Mouse (Mus musculus) kidney, postnatal 0 days (tissue): ENCODE data around the gene Col4a1. TPM values are rescaled to one million over a fixed set of nuclear protein-coding genes. Genes with fewer than 3 reads are reported as not detected.

Source experiments
- ATAC-seq: fragments of 200-750 bp; cut with Nextera tagmentation; replicated peaks from 2 replicates; pipeline ENCODE4 v1.8.0; 2017; ENCODE audit warnings: low read depth, moderate number of reproducible peaks, moderate TSS enrichment, moderate library complexity; ENCODE audit not compliant: low FRiP score
- DNase-seq: peaks from one replicate; pipeline ENCODE4 v3.0.0-alpha.2; 2016; ENCODE audit warnings: low spot score
- H3K27ac ChIP-seq: fragments of 300-500 bp; sonication (generic); 2 replicates; pipeline ENCODE4 v1.5.1; 2014; ENCODE audit warnings: mild to moderate bottlenecking
- H3K27me3 ChIP-seq: fragments of 300-500 bp; sonication (generic); 2 replicates; pipeline ENCODE4 v1.6.1; 2014; ENCODE audit warnings: low read length, mixed read lengths; ENCODE audit not compliant: insufficient read depth
- H3K36me3 ChIP-seq: fragments of 300-500 bp; sonication (generic); 2 replicates; pipeline ENCODE4 v1.6.1; 2014; ENCODE audit warnings: low read length, mixed read lengths; ENCODE audit not compliant: insufficient read depth
- H3K4me1 ChIP-seq: fragments of 300-500 bp; sonication (generic); replicated peaks from 2 replicates; pipeline ENCODE4 v1.6.1; 2014; ENCODE audit warnings: antibody characterized with exemption, low read length, mixed read lengths; ENCODE audit not compliant: insufficient read depth
- H3K4me2 ChIP-seq: fragments of 300-500 bp; sonication (generic); 2 replicates; pipeline ENCODE4 v1.6.1; 2014; ENCODE audit warnings: mild to moderate bottlenecking, low read length, moderate library complexity, mixed read lengths
- H3K4me3 ChIP-seq: fragments of 300-500 bp; sonication (generic); replicated peaks from 2 replicates; pipeline ENCODE4 v1.5.1; 2014; ENCODE audit warnings: low read depth, low read length
- H3K9ac ChIP-seq: fragments of 300-500 bp; sonication (generic); 2 replicates; pipeline ENCODE4 v1.6.1; 2014; ENCODE audit warnings: low read depth, low read length
- H3K9me3 ChIP-seq: fragments of 300-500 bp; sonication (generic); replicated peaks from 2 replicates; pipeline ENCODE4 v1.6.1; 2016; ENCODE audit warnings: low read length, inconsistent platforms, mixed read lengths
- CTCF ChIP-seq: IDR thresholded peaks from 2 replicates; pipeline ENCODE4 v1.5.1; 2016; ENCODE audit warnings: antibody characterized with exemption, low read depth, mild to moderate bottlenecking, moderate library complexity
- WGBS: fragments of 180-500 bp; shearing (Covaris S2); extraction: QIAGEN DNeasy Blood & Tissue Kit; methylation state at CpG from one replicate; pipeline ENCODE4 v1.1.7; 2014; 5-methylcytosine and 5-hydroxymethylcytosine counted together
- polyA plus RNA-seq: library from polyadenylated mRNA; unstranded; fragments of >200 nt; fragmentation: Nextera tagmentation; extraction: Ambion mirVana; gene quantifications from 2 replicates; pipeline ENCODE4 v1.2.1, GENCODE M21; 2015

Col4a1 gene
- 305 and 310 TPM in 2 replicates for polyA plus RNA-seq

DNA sequence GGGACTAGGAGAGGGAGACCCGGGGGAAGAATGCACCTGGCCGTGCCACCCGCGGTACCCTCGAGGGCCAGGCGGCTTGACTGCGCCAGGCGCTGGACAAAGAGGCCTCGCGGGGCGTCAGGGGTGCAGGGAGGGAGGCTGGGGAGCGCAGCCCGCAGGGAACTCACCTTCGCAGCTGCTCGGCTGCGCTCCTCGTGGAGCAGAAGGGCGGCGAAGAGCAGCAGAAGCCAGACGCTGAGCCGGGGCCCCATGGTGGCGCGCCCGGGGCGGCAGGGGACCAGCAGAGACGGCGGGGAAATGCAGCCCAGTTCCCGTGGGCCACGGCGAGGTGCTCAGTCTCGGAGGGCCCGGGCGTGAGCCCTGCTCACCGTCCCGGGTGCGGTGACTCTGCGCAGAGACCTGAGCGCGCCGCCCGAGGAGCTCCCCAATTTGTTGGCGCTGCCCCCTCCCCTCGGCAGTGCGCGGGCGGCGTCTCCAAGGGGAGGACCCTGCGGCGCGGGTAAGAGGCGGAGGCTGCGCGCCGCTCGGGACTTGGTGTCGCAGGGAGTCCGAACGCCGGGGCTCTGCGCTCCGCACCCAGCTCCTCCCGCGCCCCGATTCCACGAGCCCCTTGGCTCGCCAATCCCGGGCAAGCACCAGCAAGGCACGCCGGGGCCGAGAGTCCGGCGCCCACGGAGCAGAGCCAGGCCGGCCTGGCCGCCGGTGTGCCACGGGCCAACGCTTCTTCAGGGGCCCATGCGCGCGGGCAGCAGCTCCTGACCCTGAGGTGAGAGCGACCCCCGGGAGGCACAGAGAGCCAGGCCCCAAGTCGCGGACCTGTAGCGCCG lies at the start of gene Col4a1, which contains the start of gene Col4a2:
Col4a1 (minus strand) TSS at position 478 of the 827 bp plus-strand sequence.
Col4a2 (plus strand) TSS at position 457 of the 827 bp plus-strand sequence.
- peak within 1 kb of the TSS; percentile 76 for H3K4me2 ChIP-seq
- DNase-seq (peak; percentile 91), ATAC-seq (peak; percentile 48)
- peak within 1 kb of the TSS; percentile 94 for H3K4me3 ChIP-seq
- H3K27ac ChIP-seq: peak within 1 kb of the TSS; percentile 96
- TF ChIP-seq CTCF: no peak
- H3K9me3 ChIP-seq: no peaks in the 10 kb centered on the region
- peaks cover 10% of the 10 kb centered on the region; the same call in 1 of the 2 replicates for H3K36me3 ChIP-seq
- no peaks in the 10 kb centered on the region for H3K27me3 ChIP-seq
- H3K4me1 ChIP-seq: peaks cover 65% of the 10 kb centered on the region
- H3K9ac ChIP-seq: peak within 1 kb of the TSS; percentile 96
- under 1% methylated on average over 76 of the region's 87 CpGs for WGBS

DNA sequence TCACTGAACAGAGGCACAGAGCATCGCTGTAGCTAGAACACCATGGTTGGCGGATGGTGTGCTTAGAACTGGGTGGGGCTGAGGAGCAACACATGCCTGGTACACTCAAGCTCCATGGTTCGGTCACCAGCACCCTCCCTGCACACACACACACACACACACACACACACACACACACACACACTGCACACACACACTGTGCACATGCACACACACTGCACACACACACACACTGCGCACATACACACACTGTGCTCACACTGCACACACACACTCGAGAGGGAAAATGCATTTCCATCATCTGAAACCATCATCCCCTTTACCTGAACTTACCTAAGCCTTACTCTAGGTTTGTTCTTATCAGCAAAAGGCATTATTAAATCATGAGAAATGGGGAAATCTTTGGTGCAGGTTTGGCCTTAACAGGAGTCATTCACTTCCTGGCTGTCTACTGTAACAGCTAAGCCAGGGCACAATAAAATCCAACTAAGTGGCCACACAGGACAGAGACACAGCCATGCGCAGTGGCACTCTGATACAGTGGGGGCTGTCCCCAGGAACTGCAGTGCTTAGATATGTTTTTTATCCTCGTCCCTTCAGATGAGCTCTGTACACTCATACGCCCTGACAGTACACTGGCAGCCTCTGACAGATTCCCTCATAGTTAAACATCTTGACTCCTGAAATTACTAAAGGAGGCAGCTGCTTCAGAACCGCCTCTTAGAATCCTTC lies 49.1 kb upstream of the Col4a1 start:
- no peak overlapping the region for H3K9ac ChIP-seq
- ATAC-seq (peak; percentile 26; the same call in 1 of the 2 replicates), DNase-seq (no peak)
- WGBS: 59% methylated on average over 9 of the region's 9 CpGs
- no peaks in the 10 kb centered on the region for H3K9me3 ChIP-seq
- no peaks in the 10 kb centered on the region for H3K27me3 ChIP-seq
- H3K4me3 ChIP-seq: no peak overlapping the region
- peaks cover 62% of the 10 kb centered on the region for H3K4me1 ChIP-seq
- peak overlapping the region; percentile 85 for H3K27ac ChIP-seq
- TF ChIP-seq CTCF: no peak
- no peak overlapping the region for H3K4me2 ChIP-seq
- H3K36me3 ChIP-seq: no peaks in the 10 kb centered on the region

DNA sequence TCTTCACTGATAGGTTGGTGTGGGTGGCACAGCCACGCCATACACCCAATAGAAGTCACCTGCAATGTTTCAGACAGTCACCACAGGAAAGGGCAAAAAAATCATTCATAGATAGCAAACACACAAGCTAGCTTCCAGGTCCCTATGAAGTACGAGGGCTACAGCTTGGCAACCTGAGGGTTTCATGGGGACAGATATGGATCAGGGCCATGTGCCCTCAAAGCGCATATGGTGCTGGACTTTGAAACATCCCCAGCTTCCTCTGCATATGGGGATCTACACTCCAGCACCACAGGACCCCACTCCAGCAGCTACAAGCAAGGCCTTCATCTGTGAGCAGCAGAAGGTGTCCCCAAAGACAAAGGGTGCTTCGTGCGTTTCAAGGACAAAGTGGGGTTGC lies 47.2 kb upstream of the Col4a1 start:
- Histone ChIP-seq H3K36me3 (no peaks in the 10 kb centered on the region), H3K4me1 (peaks cover 62% of the 10 kb centered on the region)

DNA sequence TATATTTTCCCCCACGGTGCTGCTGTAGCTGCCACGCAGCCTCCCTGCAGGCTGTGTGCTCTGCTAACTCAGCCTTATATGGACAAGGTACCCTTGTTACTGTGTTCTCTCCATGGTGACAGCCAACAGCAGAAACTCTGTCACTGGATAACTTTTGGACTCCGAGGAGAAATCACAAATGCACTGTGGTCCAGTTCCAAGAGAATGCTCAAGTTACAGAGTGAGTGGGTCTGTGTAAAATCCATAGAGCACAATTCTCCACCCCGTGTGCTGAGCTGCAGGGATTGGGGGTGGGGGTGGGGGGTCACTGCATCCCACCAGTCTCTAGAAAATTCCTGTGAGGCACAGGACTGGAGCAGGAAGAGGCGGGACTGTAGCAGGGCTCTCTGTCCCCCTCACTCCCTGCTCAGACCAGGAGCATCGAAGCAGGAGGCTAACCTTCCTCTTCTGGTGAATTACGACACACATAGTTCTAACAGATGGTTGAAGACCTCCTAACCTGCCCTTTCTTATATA lies 45.4 kb upstream of the Col4a1 start:
- Histone ChIP-seq H3K4me1 (peaks cover 47% of the 10 kb centered on the region), H3K9me3 (no peaks in the 10 kb centered on the region), H3K27me3 (no peaks in the 10 kb centered on the region), H3K4me2 (0 out of 2 replicates have a peak overlapping the region, but pooled peaks have one; percentile 15), H3K27ac (peak overlapping the region; percentile 79), H3K9ac (no peak overlapping the region), H3K4me3 (no peak overlapping the region), H3K36me3 (peaks cover 9% of the 10 kb centered on the region; the same call in 1 of the 2 replicates)
- peak; percentile 65 for ATAC-seq
- no peak for TF ChIP-seq CTCF
- DNase-seq: peak; percentile 83
- 14% methylated on average over 7 of the region's 7 CpGs for WGBS

More for the DNA sequence above, 47.2 kb upstream of the Col4a1 start:
- no peak for TF ChIP-seq CTCF
- DNase-seq (no peak), ATAC-seq (no peak)
- H3K4me2 ChIP-seq: no peak overlapping the region
- WGBS: 85% methylated on average over 5 of the region's 5 CpGs
- H3K27me3 ChIP-seq: no peaks in the 10 kb centered on the region
- no peak overlapping the region for H3K4me3 ChIP-seq
- no peak overlapping the region; the same call in 1 of the 2 replicates for H3K27ac ChIP-seq
- no peak overlapping the region for H3K9ac ChIP-seq
- no peaks in the 10 kb centered on the region for H3K9me3 ChIP-seq

DNA sequence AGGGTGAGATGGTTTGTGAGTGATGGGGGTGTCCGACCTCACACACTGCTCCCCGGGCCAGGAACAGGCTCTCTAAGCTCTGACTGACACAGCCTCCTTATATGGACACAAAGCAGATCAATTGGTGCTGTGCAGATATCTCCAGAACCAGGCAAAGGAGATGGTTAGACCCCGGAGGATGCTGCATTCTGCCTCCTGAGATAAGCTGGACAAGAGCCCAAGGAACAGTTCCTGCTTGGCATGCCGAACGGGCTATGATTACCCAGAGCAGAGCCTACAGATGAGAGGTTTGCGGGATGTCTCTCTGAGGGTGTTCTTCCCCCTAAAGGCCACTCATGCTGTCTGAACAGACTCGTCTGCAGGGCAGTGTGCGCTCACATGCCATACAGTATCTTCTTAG lies 44.1 kb upstream of the Col4a1 start:
- Histone ChIP-seq H3K4me2 (no peak overlapping the region), H3K4me1 (peaks cover 36% of the 10 kb centered on the region), H3K27me3 (no peaks in the 10 kb centered on the region), H3K36me3 (peaks cover 9% of the 10 kb centered on the region; the same call in 1 of the 2 replicates), H3K9me3 (no peaks in the 10 kb centered on the region), H3K27ac (no peak overlapping the region), H3K4me3 (no peak overlapping the region), H3K9ac (no peak overlapping the region)
- ATAC-seq (no peak), DNase-seq (no peak)
- no peak for TF ChIP-seq CTCF
- 74% methylated on average over 8 of the region's 8 CpGs for WGBS

DNA sequence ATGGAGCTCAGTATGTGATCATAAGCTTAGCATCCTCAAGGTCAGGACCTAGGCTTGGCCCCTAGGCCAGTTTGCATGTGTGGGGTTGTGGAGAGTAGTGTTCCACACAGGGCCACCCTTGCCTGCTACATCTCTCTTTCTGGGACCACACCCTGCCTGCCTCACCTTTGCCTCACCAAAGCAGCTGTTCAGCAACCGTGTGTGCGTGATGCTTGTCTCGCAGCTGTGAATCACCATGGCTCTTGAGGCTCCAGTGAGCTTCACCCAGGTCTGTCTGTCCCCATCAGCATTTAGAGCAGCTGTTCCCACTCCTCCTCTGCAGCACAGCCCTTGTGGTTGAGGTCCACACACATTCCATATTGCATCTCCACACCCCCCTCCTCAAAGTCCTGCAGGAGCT lies 43.3 kb upstream of the Col4a1 start:
- Histone ChIP-seq H3K27ac (no peak overlapping the region), H3K36me3 (peaks cover 9% of the 10 kb centered on the region; the same call in 1 of the 2 replicates), H3K9ac (no peak overlapping the region), H3K4me2 (no peak overlapping the region), H3K9me3 (no peaks in the 10 kb centered on the region), H3K4me3 (no peak overlapping the region), H3K4me1 (peaks cover 28% of the 10 kb centered on the region), H3K27me3 (no peaks in the 10 kb centered on the region)
- ATAC-seq (no peak), DNase-seq (no peak)
- WGBS: 86% methylated on average over 3 of the region's 3 CpGs
- no peak for TF ChIP-seq CTCF
